Comparison of ENCODE assay signal across 15 mouse cellular contexts in genomic region chr1:33696016-33696415, GRCm38 (mm10).
"Had no signal": no experiment of that assay in that cellular context is flagged by ENCODE, and none has a peak within 500 bp of the region (broad histone marks: within the 10 kb centered on the region; RNA-seq: fewer than 3 reads in every experiment).

No protein-coding gene starts in this region.

- H3K4me3 ChIP-seq: neural tube, embryonic 15.5 days; stomach, embryonic 15.5 days had no signal

- DNase-seq: retina, postnatal 1 day; right cerebral cortex, adult 18-20 months; right cerebral cortex, postnatal 14 days; right cerebral cortex, postnatal 25 days; right cerebral cortex, postnatal 4 days; spleen, adult 18-20 months; thymus, adult 18-20 months; thymus, adult 2 months; thymus, postnatal 14 days; thymus, postnatal 25 days; thymus, postnatal 36 days; thymus, postnatal 4 days had no signal

- H3K9ac ChIP-seq: neural tube, embryonic 15.5 days; stomach, embryonic 15.5 days had no signal

- H3K4me1 ChIP-seq: neural tube, embryonic 15.5 days; stomach, embryonic 15.5 days had no signal

- H3K9me3 ChIP-seq: neural tube, embryonic 15.5 days; stomach, embryonic 15.5 days had no signal

- H3K36me3 ChIP-seq: neural tube, embryonic 15.5 days; stomach, embryonic 15.5 days had no signal

- H3K4me2 ChIP-seq: neural tube, embryonic 15.5 days; stomach, embryonic 15.5 days had no signal

- H3K27me3 ChIP-seq: neural tube, embryonic 15.5 days; stomach, embryonic 15.5 days had no signal

- H3K27ac ChIP-seq: neural tube, embryonic 15.5 days; stomach, embryonic 15.5 days; stomach, postnatal 0 days had no signal
